Mouse (Mus musculus) heart, embryonic 12.5 days (tissue): ENCODE measurements around the gene Speer4c. TPM values are rescaled to one million over a fixed set of nuclear protein-coding genes. Genes with fewer than 3 reads are reported as not detected.
A peak's percentile ranks its signal among the peaks of the same experiment; 100 is the strongest.
"Not testable (repeated sequence)": the region's sequence is repeated elsewhere in the genome, so short reads cannot be mapped to it uniquely, and the experiment has no call there.

Source experiments
- ATAC-seq: fragments of 200-750 bp; cut with Nextera tagmentation; 2 replicates; pipeline ENCODE4 v1.8.0; 2017; ENCODE audit warnings: moderate TSS enrichment, moderate library complexity; ENCODE audit not compliant: insufficient number of reproducible peaks, low FRiP score
- H3K27ac ChIP-seq: fragments of 300-500 bp; sonication (generic); 2 replicates; pipeline ENCODE4 v1.5.1; 2016; ENCODE audit warnings: mild to moderate bottlenecking, moderate library complexity; ENCODE audit not compliant: poor library complexity, severe bottlenecking
- H3K27me3 ChIP-seq: fragments of 300-500 bp; sonication (generic); replicated peaks from 2 replicates; pipeline ENCODE4 v1.6.1; 2016; ENCODE audit warnings: mild to moderate bottlenecking, moderate library complexity
- H3K36me3 ChIP-seq: fragments of 300-500 bp; sonication (generic); 2 replicates; pipeline ENCODE4 v1.6.1; 2016; ENCODE audit warnings: mild to moderate bottlenecking, moderate library complexity
- H3K4me1 ChIP-seq: fragments of 300-500 bp; sonication (generic); replicated peaks from 2 replicates; pipeline ENCODE4 v1.6.1; 2016; ENCODE audit warnings: mild to moderate bottlenecking
- H3K4me2 ChIP-seq: fragments of 300-500 bp; sonication (generic); 2 replicates; pipeline ENCODE4 v1.6.1; 2016; ENCODE audit warnings: mild to moderate bottlenecking, moderate library complexity
- H3K4me3 ChIP-seq: fragments of 300-500 bp; sonication (generic); 2 replicates; pipeline ENCODE4 v1.5.1; 2016; ENCODE audit warnings: mild to moderate bottlenecking
- H3K9ac ChIP-seq: fragments of 300-500 bp; sonication (generic); 2 replicates; pipeline ENCODE4 v1.6.1; 2016; ENCODE audit warnings: mild to moderate bottlenecking, moderate library complexity
- H3K9me3 ChIP-seq: fragments of 300-500 bp; sonication (generic); replicated peaks from 2 replicates; pipeline ENCODE4 v1.6.1; 2016; ENCODE audit warnings: mild to moderate bottlenecking, moderate library complexity
- WGBS: fragments of 180-500 bp; shearing (Covaris S2); methylation state at CpG from one replicate; pipeline ENCODE4 v1.1.7; 2016; 5-methylcytosine and 5-hydroxymethylcytosine counted together
- polyA plus RNA-seq: library from polyadenylated mRNA; unstranded; fragments of >200 nt; fragmentation: Nextera tagmentation; extraction: Ambion mirVana; gene quantifications from 2 replicates; pipeline ENCODE4 v1.2.1, GENCODE M21; 2016

Speer4c gene
- not detected in 2 replicates for polyA plus RNA-seq

GRCm38 (mm10) chr5:15714171-15714570 lies at the start of gene Speer4c:
Gene Speer4c (minus strand): TSS chr5:15714271.
- not testable (repeated sequence) for H3K4me3 ChIP-seq, H3K9ac ChIP-seq, H3K36me3 ChIP-seq, H3K4me1 ChIP-seq, H3K27me3 ChIP-seq, ATAC-seq, H3K27ac ChIP-seq, H3K4me2 ChIP-seq, H3K9me3 ChIP-seq

- Histone ChIP-seq H3K4me3 (no peak overlapping the region), H3K9ac (no peak overlapping the region), H3K27me3 (no peaks in the 10 kb centered on the region), H3K36me3 (no peaks in the 10 kb centered on the region), H3K4me2 (no peak overlapping the region), H3K9me3 (no peaks in the 10 kb centered on the region), H3K27ac (no peak overlapping the region), H3K4me1 (no peaks in the 10 kb centered on the region)
- 69% methylated on average over 4 of the region's 4 CpGs for WGBS
- ATAC-seq = no peak
Observed at GRCm38 (mm10) chr5:15747478-15748255, 33.6 kb upstream of the Speer4c start.

- no peaks in the 10 kb centered on the region for H3K4me1 ChIP-seq
- H3K27me3 ChIP-seq = no peaks in the 10 kb centered on the region
- no peak for ATAC-seq
- H3K27ac ChIP-seq = no peak overlapping the region
- H3K36me3 ChIP-seq = no peaks in the 10 kb centered on the region
- 81% methylated on average over 3 of the region's 3 CpGs for WGBS
- no peaks in the 10 kb centered on the region for H3K9me3 ChIP-seq
- no peak overlapping the region for H3K4me3 ChIP-seq
- no peak overlapping the region for H3K4me2 ChIP-seq
- no peak overlapping the region for H3K9ac ChIP-seq
Observed at GRCm38 (mm10) chr5:15734097-15734867, 20.2 kb upstream of the Speer4c start.

GRCm38 (mm10) chr5:15702891-15703290 lies 11.2 kb downstream of the Speer4c start:
- H3K4me1 ChIP-seq, H3K4me2 ChIP-seq, H3K4me3 ChIP-seq, H3K9me3 ChIP-seq, ATAC-seq, H3K36me3 ChIP-seq, H3K9ac ChIP-seq, H3K27ac ChIP-seq, H3K27me3 ChIP-seq: not testable (repeated sequence)
- 19% methylated on average over 5 of the region's 5 CpGs for WGBS

GRCm38 (mm10) chr5:15697719-15698118 lies 16.4 kb downstream of the Speer4c start:
- 0 out of 2 replicates have a peak, but pooled peaks have one; percentile 53 for ATAC-seq
- not testable (repeated sequence) for H3K4me3 ChIP-seq, H3K27me3 ChIP-seq, H3K4me2 ChIP-seq, H3K4me1 ChIP-seq, H3K36me3 ChIP-seq, H3K9me3 ChIP-seq, H3K9ac ChIP-seq, H3K27ac ChIP-seq
- 29% methylated on average over 2 of the region's 2 CpGs for WGBS

GRCm38 (mm10) chr5:15691849-15692248 lies 22.2 kb downstream of the Speer4c start:
- ATAC-seq, H3K4me2 ChIP-seq, H3K9ac ChIP-seq, H3K4me3 ChIP-seq, H3K4me1 ChIP-seq, H3K36me3 ChIP-seq, H3K27me3 ChIP-seq, H3K27ac ChIP-seq: not testable (repeated sequence)
- H3K9me3 ChIP-seq = peaks cover 15% of the 10 kb centered on the region
- WGBS = 71% methylated on average over 4 of the region's 4 CpGs

GRCm38 (mm10) chr5:15690822-15691221 lies 23.2 kb downstream of the Speer4c start:
- H3K9me3 ChIP-seq = peaks cover 18% of the 10 kb centered on the region
- H3K36me3 ChIP-seq, H3K4me1 ChIP-seq, H3K27me3 ChIP-seq, H3K4me3 ChIP-seq, ATAC-seq, H3K9ac ChIP-seq, H3K27ac ChIP-seq, H3K4me2 ChIP-seq: not testable (repeated sequence)
- WGBS = 61% methylated on average over 4 of the region's 4 CpGs

- H3K9me3 ChIP-seq = peaks cover 18% of the 10 kb centered on the region
- not testable (repeated sequence) for H3K4me3 ChIP-seq
- WGBS = 62% methylated on average over 6 of the region's 6 CpGs
Observed at GRCm38 (mm10) chr5:15689659-15690213, 24.3 kb downstream of the Speer4c start.

GRCm38 (mm10) chr5:15688874-15689658 lies 25.0 kb downstream of the Speer4c start:
- not testable (repeated sequence) for H3K27me3 ChIP-seq, H3K36me3 ChIP-seq, H3K27ac ChIP-seq, H3K4me3 ChIP-seq, H3K4me1 ChIP-seq, H3K9ac ChIP-seq, H3K4me2 ChIP-seq
- WGBS = 56% methylated on average over 4 of the region's 4 CpGs
- ATAC-seq = peak; percentile 76
- H3K9me3 ChIP-seq = peaks cover 18% of the 10 kb centered on the region

More at GRCm38 (mm10) chr5:15689659-15690213, 24.3 kb downstream of the Speer4c start:
- not testable (repeated sequence) for H3K4me1 ChIP-seq, H3K9ac ChIP-seq, H3K27me3 ChIP-seq, H3K4me2 ChIP-seq, H3K36me3 ChIP-seq, H3K27ac ChIP-seq
- peak; percentile 88 for ATAC-seq

GRCm38 (mm10) chr5:15681301-15682035 lies 32.6 kb downstream of the Speer4c start:
- not testable (repeated sequence) for H3K27me3 ChIP-seq, H3K27ac ChIP-seq, H3K36me3 ChIP-seq, H3K9ac ChIP-seq, H3K4me1 ChIP-seq, H3K4me2 ChIP-seq, H3K4me3 ChIP-seq
- WGBS = 71% methylated on average over 8 of the region's 10 CpGs
- ATAC-seq = peak; percentile 70
- H3K9me3 ChIP-seq = peaks cover 16% of the 10 kb centered on the region
